Mouse (Mus musculus): ENCODE data around the gene Midn. TPM values are rescaled to one million over a fixed set of nuclear protein-coding genes. Genes with fewer than 3 reads are reported as not detected.

Gene Midn
- polyA plus RNA-seq, 1 experiment from 2014 or later, result 15.7 TPM

DNA sequence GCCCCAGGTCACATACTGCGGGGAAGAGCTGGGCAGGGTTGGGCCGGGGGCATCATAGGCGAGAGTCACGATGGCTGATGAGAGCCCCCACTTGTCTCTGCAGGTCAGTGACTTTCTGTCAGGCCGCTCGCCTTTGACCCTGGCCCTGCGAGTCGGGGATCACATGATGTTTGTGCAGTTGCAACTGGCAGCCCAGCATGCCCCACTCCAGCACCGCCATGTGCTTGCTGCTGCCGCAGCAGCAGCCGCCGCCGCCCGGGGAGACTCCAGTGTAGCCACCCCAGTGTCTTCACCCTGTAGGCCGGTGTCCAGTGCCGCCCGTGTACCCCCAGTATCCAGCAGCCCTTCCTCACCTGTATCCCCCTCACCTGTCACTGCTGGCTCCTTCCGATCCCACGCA lies 5.6 kb downstream of the Midn start:
- H3K9ac ChIP-seq, result peak overlapping the region; percentile 100
- ATAC-seq (ENCODE audit: extremely low read depth, insufficient number of reproducible peaks, low FRiP score, low TSS enrichment), result no peak
- 85% methylated on average over 19 of the region's 19 CpGs for WGBS
- H3K27ac ChIP-seq (replicated peaks), result peak overlapping the region; percentile 99
- H3K4me2 ChIP-seq, result peak overlapping the region; percentile 93; the same call in 1 of the 2 replicates
- H3K9me3 ChIP-seq, result no peaks in the 10 kb centered on the region
- H3K4me1 ChIP-seq, result peaks cover 73% of the 10 kb centered on the region
- H3K27me3 ChIP-seq (replicated peaks), result no peaks in the 10 kb centered on the region
- H3K36me3 ChIP-seq, result peaks cover 80% of the 10 kb centered on the region
- H3K4me3 ChIP-seq, result peak overlapping the region; percentile 95

DNA sequence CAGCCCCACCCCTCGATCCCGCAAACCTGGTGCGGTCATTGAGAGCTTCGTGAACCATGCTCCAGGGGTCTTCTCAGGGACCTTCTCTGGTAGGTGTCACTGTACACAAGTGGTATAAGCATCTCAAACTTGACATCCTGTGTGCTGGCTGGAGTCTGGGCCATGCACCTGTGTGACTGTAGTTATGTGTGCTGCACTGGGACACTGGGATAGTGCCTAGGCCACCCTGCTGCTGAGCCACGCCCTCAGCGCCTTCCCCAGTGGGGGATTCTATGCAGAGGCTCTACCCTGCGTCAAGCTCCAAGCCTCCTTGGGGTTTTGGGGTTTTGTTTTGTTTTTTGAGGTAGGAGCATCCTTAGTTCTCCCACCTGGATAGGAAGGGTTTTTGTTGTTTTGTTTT lies 6.3 kb downstream of the Midn start:
- Histone ChIP-seq H3K27me3 (replicated peaks) (no peaks in the 10 kb centered on the region), H3K36me3 (peaks cover 80% of the 10 kb centered on the region), H3K9me3 (no peaks in the 10 kb centered on the region), H3K9ac (peak overlapping the region; percentile 28; the same call in 1 of the 2 replicates), H3K27ac (replicated peaks) (0 out of 2 replicates have a peak overlapping the region, but pooled peaks have one; percentile 98), H3K4me1 (peaks cover 79% of the 10 kb centered on the region), H3K4me3 (peak overlapping the region; percentile 1; the same call in 1 of the 2 replicates), H3K4me2 (no peak overlapping the region)
- 83% methylated on average over 7 of the region's 7 CpGs for WGBS
- no peak for ATAC-seq (ENCODE audit: extremely low read depth, insufficient number of reproducible peaks, low FRiP score, low TSS enrichment)

DNA sequence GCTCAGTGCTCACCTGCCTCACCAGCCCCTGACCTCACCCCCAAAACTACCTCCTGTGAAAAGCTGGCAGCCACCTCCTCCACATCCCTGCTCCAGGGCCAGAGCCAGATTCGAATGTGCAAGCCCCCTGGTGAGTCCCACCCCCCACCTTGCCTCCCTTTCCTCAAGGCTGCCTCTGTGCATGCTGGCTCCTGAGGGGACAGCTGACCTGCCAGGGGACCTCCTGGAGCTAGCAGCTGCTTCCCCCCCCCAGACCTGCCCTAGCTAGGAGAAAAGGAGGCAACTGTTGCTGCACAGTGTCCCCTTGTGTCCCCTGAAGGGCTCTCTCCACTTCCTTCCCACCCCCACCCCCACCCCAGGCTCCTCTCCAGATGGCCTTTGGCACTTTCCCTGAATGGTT lies 7.2 kb downstream of the Midn start:
- H3K27me3 ChIP-seq (replicated peaks), result no peaks in the 10 kb centered on the region
- H3K4me1 ChIP-seq, result peaks cover 84% of the 10 kb centered on the region
- 45% methylated on average over 1 of the region's 1 CpGs for WGBS
- no peak overlapping the region for H3K4me2 ChIP-seq
- H3K9me3 ChIP-seq, result no peaks in the 10 kb centered on the region
- H3K36me3 ChIP-seq, result peaks cover 75% of the 10 kb centered on the region
- peak overlapping the region; percentile 98; the same call in 1 of the 2 replicates for H3K27ac ChIP-seq (replicated peaks)
- no peak overlapping the region for H3K4me3 ChIP-seq
- peak overlapping the region; percentile 64 for H3K9ac ChIP-seq
- no peak for ATAC-seq (ENCODE audit: extremely low read depth, insufficient number of reproducible peaks, low FRiP score, low TSS enrichment)

DNA sequence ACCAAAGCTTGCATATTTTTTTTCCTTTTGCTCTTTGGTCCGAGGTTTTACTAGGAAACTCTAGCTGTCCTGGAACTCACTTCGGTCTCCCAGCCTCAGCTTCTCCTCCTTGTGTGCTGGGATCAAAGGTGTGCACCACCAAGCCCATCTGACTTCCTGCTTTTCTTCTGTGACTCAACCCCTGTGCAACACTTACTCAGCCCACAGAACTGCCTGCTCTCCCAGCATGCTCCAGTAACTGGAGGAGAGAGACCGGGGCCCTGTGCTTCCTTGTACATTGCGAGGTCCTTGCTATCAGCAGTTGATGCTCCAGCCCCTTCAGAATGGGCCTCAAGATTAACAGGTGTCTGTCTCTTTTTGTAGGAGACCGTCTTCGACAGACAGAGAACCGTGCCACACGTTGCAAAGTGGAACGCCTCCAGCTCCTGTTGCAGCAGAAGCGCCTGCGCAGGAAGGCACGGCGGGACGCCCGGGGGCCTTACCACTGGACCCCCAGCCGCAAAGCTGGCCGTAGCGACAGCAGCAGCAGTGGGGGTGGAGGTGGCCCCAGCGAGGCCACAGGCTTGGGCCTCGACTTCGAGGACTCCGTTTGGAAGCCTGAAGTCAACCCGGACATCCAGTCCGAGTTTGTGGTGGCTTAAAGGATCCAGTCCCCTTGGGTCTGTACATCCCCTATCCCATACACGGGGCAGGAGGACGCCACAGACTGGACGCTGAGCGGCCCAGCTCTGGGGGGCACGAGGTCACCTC lies 8.1 kb downstream of the Midn start:
- H3K36me3 ChIP-seq, result peaks cover 67% of the 10 kb centered on the region
- peak overlapping the region; percentile 16; the same call in 1 of the 2 replicates for H3K4me2 ChIP-seq
- ATAC-seq (ENCODE audit: extremely low read depth, insufficient number of reproducible peaks, low FRiP score, low TSS enrichment), result no peak

DNA sequence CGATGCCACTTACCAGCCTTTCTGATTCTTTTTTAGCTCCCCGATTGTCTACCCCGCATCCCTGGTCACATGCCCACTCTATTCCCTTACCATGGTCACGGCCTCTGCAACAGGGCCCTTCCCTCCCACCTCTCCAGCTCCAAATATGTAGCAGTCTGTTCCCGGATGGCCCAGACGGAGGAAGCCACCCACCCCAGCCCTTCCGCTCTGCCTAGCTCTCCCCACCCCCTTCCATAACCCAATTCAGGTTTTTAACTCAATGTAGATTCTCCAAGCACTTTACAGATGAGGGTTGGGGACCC lies 8.6 kb downstream of the Midn start:
- H3K9me3 ChIP-seq, result no peaks in the 10 kb centered on the region
- peak overlapping the region; percentile 16; the same call in 1 of the 2 replicates for H3K4me2 ChIP-seq
- H3K27ac ChIP-seq (replicated peaks), result peak overlapping the region; percentile 98
- peaks cover 62% of the 10 kb centered on the region for H3K36me3 ChIP-seq
- 54% methylated on average over 7 of the region's 7 CpGs for WGBS
- H3K4me3 ChIP-seq, result no peak overlapping the region
- peak overlapping the region; percentile 64 for H3K9ac ChIP-seq
- no peak for ATAC-seq (ENCODE audit: extremely low read depth, insufficient number of reproducible peaks, low FRiP score, low TSS enrichment)
- peaks cover 95% of the 10 kb centered on the region for H3K4me1 ChIP-seq
- H3K27me3 ChIP-seq (replicated peaks), result no peaks in the 10 kb centered on the region

More for the DNA sequence above, 8.1 kb downstream of the Midn start:
- Histone ChIP-seq H3K27ac (replicated peaks) (peak overlapping the region; percentile 98), H3K9ac (peak overlapping the region; percentile 64), H3K4me3 (no peak overlapping the region), H3K27me3 (replicated peaks) (no peaks in the 10 kb centered on the region), H3K9me3 (no peaks in the 10 kb centered on the region), H3K4me1 (peaks cover 93% of the 10 kb centered on the region)
- WGBS, result 78% methylated on average over 29 of the region's 29 CpGs

DNA sequence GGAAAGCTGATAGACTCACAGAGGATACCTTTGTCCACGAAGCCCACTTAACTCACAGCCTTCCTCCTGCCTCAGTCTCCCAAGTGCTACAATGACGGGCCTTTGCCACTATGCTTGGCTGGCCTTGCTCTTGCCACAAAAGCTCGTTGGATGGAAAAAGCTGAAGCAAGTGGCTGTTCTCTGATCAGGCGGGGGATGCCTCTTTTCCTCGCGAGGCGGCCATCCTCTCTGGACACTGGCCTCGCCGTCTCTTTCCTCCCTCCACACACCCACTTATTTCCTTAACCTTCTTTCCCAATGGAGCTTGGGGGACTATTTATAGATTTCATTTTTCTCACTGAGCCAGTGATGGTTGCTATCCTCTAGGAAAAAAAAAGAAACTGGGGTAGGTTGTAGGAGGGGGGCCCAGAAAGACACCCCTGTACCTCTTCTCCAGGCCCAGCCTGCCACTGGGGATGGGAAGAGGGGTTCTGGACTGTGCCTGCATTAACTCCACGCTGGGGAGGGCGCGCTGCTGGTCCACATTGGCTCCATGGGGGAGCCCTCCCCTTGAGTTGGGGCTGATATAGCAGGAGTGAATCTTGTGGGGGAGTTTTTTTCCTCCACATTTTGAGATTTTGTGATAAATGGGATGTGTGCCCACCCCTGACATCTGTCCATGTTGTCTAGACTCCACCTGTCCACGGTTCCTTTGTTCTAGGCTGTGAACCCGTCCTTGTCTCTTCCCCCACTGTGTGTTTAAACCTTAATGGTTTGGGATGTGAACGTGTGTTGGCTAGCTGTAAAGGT lies 9.3 kb downstream of the Midn start:
- H3K4me3 ChIP-seq, result no peak overlapping the region
- H3K27me3 ChIP-seq (replicated peaks), result no peaks in the 10 kb centered on the region
- peaks cover 55% of the 10 kb centered on the region for H3K36me3 ChIP-seq
- peak overlapping the region; percentile 98 for H3K27ac ChIP-seq (replicated peaks)
- 57% methylated on average over 15 of the region's 15 CpGs for WGBS
- H3K9me3 ChIP-seq, result no peaks in the 10 kb centered on the region
- peak overlapping the region; percentile 77 for H3K9ac ChIP-seq
- 0 out of 2 replicates have a peak overlapping the region, but pooled peaks have one; percentile 2 for H3K4me2 ChIP-seq
- no peak for ATAC-seq (ENCODE audit: extremely low read depth, insufficient number of reproducible peaks, low FRiP score, low TSS enrichment)
- H3K4me1 ChIP-seq, result peaks cover 95% of the 10 kb centered on the region

DNA sequence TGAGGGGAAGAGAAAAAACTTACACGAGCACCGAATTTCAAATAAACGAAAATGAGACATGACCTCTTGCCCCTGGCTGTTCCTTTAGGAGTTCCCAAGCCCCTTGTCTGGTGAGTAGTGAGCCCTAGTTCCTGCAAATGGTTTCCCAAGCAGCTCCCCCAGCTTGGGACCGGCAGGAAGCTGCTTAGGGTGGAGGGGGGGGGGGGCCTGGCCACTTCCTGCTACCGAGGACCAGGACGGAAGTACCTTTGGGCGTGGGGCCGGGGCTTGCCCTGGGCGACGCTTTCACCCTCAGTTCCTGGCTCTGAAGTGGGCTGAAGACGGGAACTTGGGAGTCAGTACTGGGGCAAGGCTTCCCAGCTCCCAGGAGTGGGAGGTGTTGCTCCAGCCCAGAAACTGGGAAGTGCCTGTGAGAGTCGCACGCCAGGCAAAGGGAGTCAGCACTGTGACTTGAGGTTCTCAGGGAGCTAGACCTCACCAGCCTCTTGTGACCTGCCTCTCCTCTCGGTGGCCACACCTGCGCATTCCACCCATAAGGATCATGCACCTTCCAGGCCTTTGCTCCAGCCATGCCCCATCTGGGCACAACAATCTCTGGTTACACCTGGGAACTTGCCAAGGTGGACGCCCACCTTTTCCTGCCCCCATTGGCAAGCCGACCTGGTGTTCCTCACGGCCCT lies 10.4 kb downstream of the Midn start:
- no peak for ATAC-seq (ENCODE audit: extremely low read depth, insufficient number of reproducible peaks, low FRiP score, low TSS enrichment)
- WGBS, result 11% methylated on average over 18 of the region's 18 CpGs
- Histone ChIP-seq H3K27me3 (replicated peaks) (no peaks in the 10 kb centered on the region), H3K4me2 (peak overlapping the region; percentile 71), H3K36me3 (peaks cover 44% of the 10 kb centered on the region), H3K4me3 (peak overlapping the region; percentile 50; the same call in 1 of the 2 replicates), H3K27ac (replicated peaks) (peak overlapping the region; percentile 98), H3K9me3 (no peaks in the 10 kb centered on the region), H3K9ac (peak overlapping the region; percentile 77), H3K4me1 (peaks cover 95% of the 10 kb centered on the region)

DNA sequence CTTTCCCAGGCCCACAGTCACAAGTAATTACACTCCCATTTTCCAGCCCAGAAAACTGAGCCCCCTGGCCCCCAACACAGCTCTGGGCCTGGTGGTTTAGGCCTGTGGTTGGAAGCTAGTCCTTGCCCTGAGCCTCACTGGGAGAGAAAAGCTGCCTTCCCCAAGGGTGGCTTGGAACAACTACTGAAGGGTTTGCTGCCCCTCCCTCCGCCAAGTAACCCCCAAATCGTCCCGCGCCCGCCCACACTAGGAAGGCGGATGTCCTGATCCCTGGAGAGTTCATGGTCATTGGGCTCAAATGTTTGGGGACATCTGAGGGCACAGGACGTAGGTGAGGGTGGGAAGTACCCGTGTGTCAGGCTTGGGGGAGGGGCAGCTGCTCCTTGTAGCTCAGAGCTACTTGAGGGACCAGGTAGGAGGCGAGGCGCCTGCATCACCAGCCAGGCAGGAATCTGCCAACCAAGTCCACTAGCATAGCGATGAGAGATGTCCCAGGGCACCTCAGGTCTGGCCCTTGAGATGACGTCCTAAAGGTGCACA lies 11.0 kb downstream of the Midn start:
- Histone ChIP-seq H3K36me3 (peaks cover 38% of the 10 kb centered on the region), H3K9ac (peak overlapping the region; percentile 77), H3K9me3 (no peaks in the 10 kb centered on the region), H3K4me3 (peak overlapping the region; percentile 50), H3K27me3 (replicated peaks) (no peaks in the 10 kb centered on the region), H3K27ac (replicated peaks) (peak overlapping the region; percentile 98), H3K4me2 (peak overlapping the region; percentile 71), H3K4me1 (peaks cover 95% of the 10 kb centered on the region)
- WGBS, result 9% methylated on average over 12 of the region's 12 CpGs
- ATAC-seq (ENCODE audit: extremely low read depth, insufficient number of reproducible peaks, low FRiP score, low TSS enrichment), result no peak

DNA sequence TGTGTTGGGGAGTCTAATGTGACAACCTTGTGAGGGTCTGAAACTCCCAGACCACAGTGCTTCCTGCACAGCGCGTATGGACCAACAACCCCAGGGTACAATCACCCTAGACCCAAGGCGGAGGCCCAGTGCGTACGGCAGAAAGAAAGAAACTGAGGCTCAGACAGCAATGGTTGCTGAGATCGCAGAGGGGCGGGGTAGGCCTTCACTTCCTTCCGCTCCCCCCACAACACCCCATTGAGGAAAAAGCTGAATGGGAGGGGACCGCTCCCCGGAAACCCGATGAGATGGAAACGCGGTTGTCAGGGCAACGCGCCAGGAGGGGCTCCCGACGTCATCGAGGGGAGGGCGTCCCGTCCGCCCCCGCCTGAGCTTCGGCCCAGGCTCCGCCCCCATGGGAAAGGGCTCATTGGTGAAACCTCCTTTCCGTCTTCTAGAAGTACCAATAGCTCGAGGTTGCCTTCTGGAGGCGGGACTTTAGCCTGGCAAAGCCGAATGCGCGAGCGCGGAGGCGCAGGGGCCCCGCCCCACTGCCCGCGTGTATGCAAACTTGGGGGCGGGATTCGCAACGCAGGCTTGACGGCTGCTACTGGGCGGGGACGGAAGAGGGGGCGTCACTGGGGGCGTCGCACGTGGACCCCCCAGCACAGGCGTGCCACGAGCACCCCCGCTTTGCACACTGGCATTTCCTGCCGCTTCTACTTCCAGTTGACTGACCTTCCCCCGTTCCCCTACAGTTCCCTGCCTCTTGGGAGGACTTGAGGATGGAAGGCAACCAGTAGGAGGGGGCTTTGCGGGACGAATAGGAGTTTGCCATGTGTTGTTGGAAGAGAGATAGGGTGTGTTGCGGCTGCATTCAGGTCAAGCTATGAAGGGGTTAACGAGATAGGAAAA lies 11.7 kb downstream of the Midn start:
- no peaks in the 10 kb centered on the region for H3K9me3 ChIP-seq
- H3K36me3 ChIP-seq, result peaks cover 31% of the 10 kb centered on the region
- H3K27me3 ChIP-seq (replicated peaks), result no peaks in the 10 kb centered on the region
- peak overlapping the region; percentile 50 for H3K4me3 ChIP-seq
- H3K9ac ChIP-seq, result peak overlapping the region; percentile 78
- under 1% methylated on average over 55 of the region's 55 CpGs for WGBS
- peak overlapping the region; percentile 98 for H3K27ac ChIP-seq (replicated peaks)
- peaks cover 95% of the 10 kb centered on the region for H3K4me1 ChIP-seq
- peak; percentile 76 for ATAC-seq (ENCODE audit: extremely low read depth, insufficient number of reproducible peaks, low FRiP score, low TSS enrichment)
- H3K4me2 ChIP-seq, result peak overlapping the region; percentile 71
